Mouse (Mus musculus) limb, embryonic 11.5 days (tissue): ENCODE results near the gene Eaf1. TPM values are rescaled to one million over a fixed set of nuclear protein-coding genes. Genes with fewer than 3 reads are reported as not detected.

Source experiments
- ATAC-seq: fragments of 200-750 bp; cut with Nextera tagmentation; 2 replicates; pipeline ENCODE4 v1.8.0; 2017; ENCODE audit warnings: low read depth; ENCODE audit not compliant: insufficient number of reproducible peaks, low FRiP score, low TSS enrichment
- DNase-seq: peaks from one replicate; pipeline ENCODE4 v3.0.0-alpha.2; 2015; ENCODE audit warnings: low spot score
- H3K27ac ChIP-seq: fragments of 300-500 bp; sonication (generic); replicated peaks from 2 replicates; pipeline ENCODE4 v1.5.1; 2014; ENCODE audit warnings: low read depth, mild to moderate bottlenecking, low read length
- H3K27me3 ChIP-seq: fragments of 300-500 bp; sonication (generic); 2 replicates; pipeline ENCODE4 v1.6.1; 2014; ENCODE audit warnings: mild to moderate bottlenecking, low read length, mixed read lengths; ENCODE audit not compliant: control insufficient read depth, insufficient read depth
- H3K36me3 ChIP-seq: fragments of 300-500 bp; sonication (generic); 2 replicates; pipeline ENCODE4 v1.6.1; 2014; ENCODE audit warnings: mild to moderate bottlenecking, low read length, moderate library complexity, mixed read lengths; ENCODE audit not compliant: control insufficient read depth, insufficient read depth
- H3K4me1 ChIP-seq: fragments of 300-500 bp; sonication (generic); 2 replicates; pipeline ENCODE4 v1.6.1; 2014; ENCODE audit warnings: low read length, mixed read lengths; ENCODE audit not compliant: control insufficient read depth, insufficient read depth
- H3K4me2 ChIP-seq: fragments of 300-500 bp; sonication (generic); 2 replicates; pipeline ENCODE4 v1.6.1; 2014; ENCODE audit warnings: low read depth, mild to moderate bottlenecking, moderate library complexity; ENCODE audit not compliant: severe bottlenecking
- H3K4me3 ChIP-seq: fragments of 300-500 bp; sonication (generic); 2 replicates; pipeline ENCODE4 v1.5.1; 2014; ENCODE audit warnings: low read depth, low read length
- H3K9ac ChIP-seq: fragments of 300-500 bp; sonication (generic); 2 replicates; pipeline ENCODE4 v1.6.1; 2014; ENCODE audit warnings: mild to moderate bottlenecking, low read length
- H3K9me3 ChIP-seq: fragments of 300-500 bp; sonication (generic); 2 replicates; pipeline ENCODE4 v1.6.1; 2016; ENCODE audit warnings: low read length; ENCODE audit not compliant: control insufficient read depth
- WGBS: fragments of 180-500 bp; shearing (Covaris S2); extraction: QIAGEN DNeasy Blood & Tissue Kit; methylation state at CpG from one replicate; pipeline ENCODE4 v1.1.7; 2014; 5-methylcytosine and 5-hydroxymethylcytosine counted together
- polyA plus RNA-seq: library from polyadenylated mRNA; unstranded; fragments of >200 nt; fragmentation: Nextera tagmentation; extraction: Ambion mirVana; gene quantifications from 2 replicates; pipeline ENCODE4 v1.2.1, GENCODE M21; 2014

Gene Eaf1
- polyA plus RNA-seq, 1 experiment from 2014 or later = 29.3 TPM

DNA sequence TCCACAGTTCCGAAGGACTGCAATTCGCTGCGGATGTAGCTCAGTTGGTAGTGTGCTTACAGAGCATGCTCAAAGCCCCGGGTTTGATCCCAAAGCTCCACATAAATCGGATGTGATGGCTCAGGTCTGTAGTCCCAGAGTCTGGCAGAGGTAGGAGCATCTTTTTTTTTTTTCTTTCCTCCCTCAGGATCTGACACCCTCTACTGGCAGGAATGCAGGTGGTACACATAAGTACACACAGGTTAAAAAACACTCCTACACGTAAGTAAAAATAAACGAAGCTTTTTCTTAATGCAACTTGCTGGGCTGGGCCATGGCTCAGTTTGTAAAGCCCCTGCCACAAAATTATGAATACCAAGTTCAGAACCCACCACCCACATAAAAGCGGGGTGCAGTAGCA lies 30.0 kb upstream of the Eaf1 start:
- Histone ChIP-seq H3K27ac (no peak overlapping the region), H3K4me1 (no peaks in the 10 kb centered on the region), H3K9ac (no peak overlapping the region), H3K4me3 (no peak overlapping the region), H3K27me3 (no peaks in the 10 kb centered on the region), H3K4me2 (no peak overlapping the region), H3K9me3 (no peaks in the 10 kb centered on the region), H3K36me3 (no peaks in the 10 kb centered on the region)
- ATAC-seq (no peak), DNase-seq (peak; percentile 37)
- WGBS = 55% methylated on average over 8 of the region's 8 CpGs

DNA sequence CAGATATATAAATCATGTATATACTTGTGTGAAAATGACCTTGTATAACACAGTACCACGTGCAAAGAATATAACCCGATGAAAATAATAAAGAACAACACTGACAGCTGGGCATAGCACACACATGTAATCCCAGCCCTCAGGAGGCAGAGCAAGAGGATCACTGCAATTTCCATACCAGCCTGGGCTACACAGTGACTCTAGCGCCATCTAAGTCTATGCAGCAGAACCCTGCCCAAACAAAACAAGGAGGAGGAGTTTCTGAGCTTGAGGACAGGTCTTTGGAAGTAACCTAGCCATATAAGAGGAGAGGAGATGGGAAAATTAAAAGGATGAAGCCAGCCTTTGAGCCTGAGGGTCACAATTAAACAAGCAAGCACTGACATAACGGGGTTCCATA lies 24.5 kb upstream of the Eaf1 start:
- H3K27ac ChIP-seq = no peak overlapping the region
- H3K27me3 ChIP-seq = no peaks in the 10 kb centered on the region
- ATAC-seq (no peak), DNase-seq (no peak)
- no peaks in the 10 kb centered on the region for H3K36me3 ChIP-seq
- no peak overlapping the region for H3K4me2 ChIP-seq
- 56% methylated on average over 4 of the region's 4 CpGs for WGBS
- no peak overlapping the region for H3K9ac ChIP-seq
- no peaks in the 10 kb centered on the region for H3K9me3 ChIP-seq
- no peak overlapping the region for H3K4me3 ChIP-seq
- H3K4me1 ChIP-seq = no peaks in the 10 kb centered on the region

DNA sequence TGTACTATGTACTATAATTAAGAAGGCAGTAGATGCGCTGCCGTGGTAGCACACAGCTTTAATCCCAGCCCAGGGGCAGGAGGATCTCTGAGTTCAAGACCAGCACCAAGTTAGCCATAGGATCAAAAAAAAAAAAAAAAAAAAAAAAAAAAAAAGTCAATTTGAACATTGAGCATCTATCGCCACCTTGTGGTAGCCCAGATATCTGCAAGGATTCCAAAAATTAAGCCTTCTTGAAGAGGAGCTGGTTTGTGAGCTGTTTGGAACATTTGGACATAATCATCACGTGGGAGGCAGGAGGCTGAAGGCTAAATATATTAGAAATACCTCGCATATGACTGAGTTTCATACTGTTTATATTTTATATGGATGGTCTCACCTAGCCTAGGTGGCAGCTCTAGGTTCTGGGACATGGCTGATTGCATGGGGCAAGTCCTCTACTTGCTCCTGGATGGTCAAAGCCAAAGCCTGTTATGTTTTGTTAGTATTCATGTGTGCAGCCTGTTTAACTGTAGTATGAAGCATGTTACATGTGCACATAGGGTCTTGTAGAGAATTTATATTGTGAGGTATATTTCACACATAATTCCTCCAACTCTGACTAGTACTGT lies 21.6 kb upstream of the Eaf1 start:
- Histone ChIP-seq H3K9me3 (no peaks in the 10 kb centered on the region), H3K27me3 (no peaks in the 10 kb centered on the region), H3K27ac (no peak overlapping the region), H3K4me2 (no peak overlapping the region), H3K4me1 (no peaks in the 10 kb centered on the region), H3K36me3 (no peaks in the 10 kb centered on the region), H3K4me3 (no peak overlapping the region), H3K9ac (no peak overlapping the region)
- ATAC-seq (no peak), DNase-seq (peak; percentile 76)
- 10% methylated on average over 5 of the region's 5 CpGs for WGBS

DNA sequence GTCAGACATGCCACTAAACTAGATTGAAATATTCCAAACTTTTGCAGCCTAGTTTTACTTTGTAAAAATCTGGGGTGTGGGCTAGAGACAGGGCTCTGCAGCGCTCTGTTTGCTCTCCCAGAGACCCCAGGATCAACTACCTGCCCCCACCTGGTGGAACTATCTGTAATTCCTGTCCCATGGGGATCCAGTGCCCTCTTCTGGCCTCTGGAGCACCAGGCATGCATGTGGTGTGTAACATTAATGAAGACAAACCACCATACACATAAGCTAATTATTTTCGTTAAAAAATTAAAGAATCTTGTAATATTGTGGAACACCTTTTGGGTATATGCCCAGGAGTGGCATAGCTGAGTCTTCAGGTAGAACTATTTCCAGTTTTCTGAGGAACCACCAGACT lies 20.9 kb upstream of the Eaf1 start:
- Histone ChIP-seq H3K4me1 (no peaks in the 10 kb centered on the region), H3K9ac (no peak overlapping the region), H3K27ac (no peak overlapping the region), H3K4me3 (no peak overlapping the region), H3K27me3 (no peaks in the 10 kb centered on the region), H3K4me2 (no peak overlapping the region), H3K9me3 (no peaks in the 10 kb centered on the region), H3K36me3 (0 out of 2 replicates have a peak, but pooled peaks cover 2% of the 10 kb centered on the region)
- ATAC-seq (no peak), DNase-seq (no peak)
- 78% methylated on average over 2 of the region's 2 CpGs for WGBS

DNA sequence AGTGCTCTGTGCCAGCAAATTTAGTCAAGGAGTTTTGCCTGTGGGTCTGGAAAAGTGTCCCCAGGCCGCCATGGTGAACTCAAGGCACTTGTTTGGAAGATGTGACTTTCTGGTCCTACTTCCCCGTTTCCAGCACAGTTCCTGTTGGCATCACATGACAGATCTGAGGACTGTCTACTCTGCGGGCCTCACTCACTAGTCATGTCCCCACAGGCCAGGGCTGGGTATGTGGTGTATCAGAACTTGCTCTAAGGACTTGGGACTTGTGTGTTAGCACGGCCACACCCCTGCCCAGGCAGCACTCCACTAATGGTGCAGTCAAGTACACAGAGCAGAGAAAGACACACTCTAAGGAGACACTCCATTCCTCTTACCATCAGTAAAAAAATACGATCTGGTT lies 11.8 kb upstream of the Eaf1 start:
- Histone ChIP-seq H3K4me1 (no peaks in the 10 kb centered on the region), H3K4me2 (no peak overlapping the region), H3K4me3 (no peak overlapping the region), H3K27ac (no peak overlapping the region), H3K9ac (no peak overlapping the region), H3K36me3 (peaks cover 31% of the 10 kb centered on the region), H3K9me3 (no peaks in the 10 kb centered on the region), H3K27me3 (no peaks in the 10 kb centered on the region)
- DNase-seq (no peak), ATAC-seq (no peak)
- 90% methylated on average over 5 of the region's 5 CpGs for WGBS

DNA sequence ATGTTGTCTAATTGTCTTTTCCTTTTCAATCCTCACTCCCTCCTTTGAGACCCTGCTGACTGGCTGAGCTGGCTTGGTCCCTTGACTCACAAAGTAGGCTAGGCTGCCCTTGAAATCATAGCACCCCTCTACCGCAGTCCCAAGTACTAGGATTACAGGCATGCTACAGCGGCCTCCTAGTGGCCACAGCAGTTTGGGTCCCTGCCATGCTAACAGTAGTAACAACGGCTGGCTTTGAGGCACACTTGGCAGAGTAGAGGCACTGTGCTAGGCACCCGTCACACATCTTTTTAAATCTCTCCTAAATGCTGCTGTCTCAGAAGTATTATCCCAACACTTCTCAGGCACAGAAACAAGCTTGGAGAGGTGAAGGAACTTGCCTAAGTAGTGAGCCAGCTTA lies 7.7 kb upstream of the Eaf1 start:
- WGBS = 83% methylated on average over 4 of the region's 4 CpGs
- Histone ChIP-seq H3K36me3 (peaks cover 34% of the 10 kb centered on the region), H3K4me3 (no peak overlapping the region), H3K4me2 (no peak overlapping the region), H3K9me3 (no peaks in the 10 kb centered on the region), H3K4me1 (no peaks in the 10 kb centered on the region), H3K9ac (no peak overlapping the region), H3K27ac (no peak overlapping the region), H3K27me3 (no peaks in the 10 kb centered on the region)
- ATAC-seq = no peak
- DNase-seq = no peak

DNA sequence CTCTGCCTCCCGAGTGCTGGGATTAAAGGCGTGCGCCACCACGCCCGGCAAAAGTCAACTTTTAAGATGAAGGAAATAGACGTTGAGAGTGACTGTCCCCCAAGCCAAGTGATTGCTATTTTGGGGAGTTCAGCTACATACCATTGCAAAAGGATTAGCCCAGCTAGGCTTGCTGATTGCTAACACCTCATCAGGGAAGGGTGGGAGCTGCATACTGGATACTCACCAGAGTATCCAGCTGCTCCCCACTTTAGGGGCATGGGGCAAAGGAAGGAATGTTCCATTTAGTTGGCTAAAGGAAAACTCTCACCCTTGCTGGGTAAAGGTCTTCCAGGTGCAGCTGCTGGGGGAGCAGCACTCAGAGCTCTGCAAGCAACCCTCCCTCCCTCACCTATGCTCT lies 6.1 kb upstream of the Eaf1 start:
- H3K27ac ChIP-seq = no peak overlapping the region
- 93% methylated on average over 6 of the region's 6 CpGs for WGBS
- peaks cover 35% of the 10 kb centered on the region for H3K36me3 ChIP-seq
- H3K27me3 ChIP-seq = no peaks in the 10 kb centered on the region
- no peak overlapping the region for H3K4me3 ChIP-seq
- DNase-seq (no peak), ATAC-seq (no peak)
- no peaks in the 10 kb centered on the region for H3K9me3 ChIP-seq
- no peaks in the 10 kb centered on the region for H3K4me1 ChIP-seq
- no peak overlapping the region for H3K9ac ChIP-seq
- no peak overlapping the region for H3K4me2 ChIP-seq

DNA sequence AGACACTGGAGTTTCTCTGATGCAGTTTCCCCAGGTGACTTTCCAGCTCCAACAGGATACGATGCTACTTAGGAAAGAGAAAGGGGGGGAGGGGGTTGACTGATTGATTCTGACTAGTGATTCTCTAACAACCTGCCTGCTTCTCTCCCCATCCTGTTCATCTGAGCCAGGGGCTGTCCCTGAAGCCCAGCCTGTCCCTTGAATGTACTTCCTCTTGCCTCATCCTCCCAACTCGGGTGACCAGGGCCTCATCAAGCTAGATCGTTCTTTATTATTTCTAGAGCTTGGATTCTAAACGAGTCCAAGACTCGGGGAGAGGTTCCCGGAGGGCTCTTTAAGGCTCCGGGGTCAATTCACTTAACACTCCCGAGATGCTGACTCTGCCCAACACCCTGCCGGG lies 298 bp upstream of the Eaf1 start:
- no peak overlapping the region for H3K27ac ChIP-seq
- no peaks in the 10 kb centered on the region for H3K27me3 ChIP-seq
- H3K9ac ChIP-seq = peak overlapping the region; percentile 90
- 33% methylated on average over 9 of the region's 9 CpGs for WGBS
- H3K4me2 ChIP-seq = peak overlapping the region; percentile 66
- H3K4me1 ChIP-seq = peaks cover 8% of the 10 kb centered on the region
- DNase-seq (no peak), ATAC-seq (no peak)
- no peaks in the 10 kb centered on the region for H3K9me3 ChIP-seq
- H3K36me3 ChIP-seq = peaks cover 15% of the 10 kb centered on the region
- peak overlapping the region; percentile 89 for H3K4me3 ChIP-seq

DNA sequence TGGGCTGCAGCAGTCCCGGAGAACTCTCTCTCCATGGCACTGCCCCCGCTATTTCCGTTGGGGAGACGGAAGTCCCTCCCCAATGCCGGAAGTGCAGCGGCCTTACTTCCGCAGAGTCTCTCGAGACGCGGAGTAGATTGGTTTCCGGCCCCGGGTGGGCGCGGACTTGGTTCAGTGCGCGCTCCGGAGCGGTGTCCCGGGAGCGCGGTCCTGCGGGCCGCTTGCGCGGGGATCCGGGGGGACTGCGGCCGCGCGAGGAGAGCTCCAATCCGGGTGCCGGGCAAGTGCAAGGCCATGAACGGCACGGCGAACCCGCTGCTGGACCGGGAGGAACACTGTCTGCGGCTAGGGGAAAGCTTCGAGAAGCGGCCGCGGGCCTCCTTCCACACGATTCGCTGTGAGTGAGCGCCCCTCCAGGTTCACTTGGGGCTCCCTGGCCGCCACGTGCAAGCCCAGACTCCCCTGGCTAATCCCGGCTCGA lies 816 bp downstream of the Eaf1 start, which contains the start of gene Mettl6:
Gene Mettl6, minus strand, starts transcription at position 66 of the 481 bp plus-strand sequence.
- peak within 1 kb of the TSS; percentile 89 for H3K4me3 ChIP-seq
- peak within 1 kb of the TSS; percentile 66 for H3K4me2 ChIP-seq
- no peaks in the 10 kb centered on the region for H3K9me3 ChIP-seq
- peak within 1 kb of the TSS; percentile 90 for H3K9ac ChIP-seq
- H3K27me3 ChIP-seq = no peaks in the 10 kb centered on the region
- peak; percentile 92 for ATAC-seq
- DNase-seq = peak; percentile 92
- H3K27ac ChIP-seq = peak within 1 kb of the TSS; percentile 74
- H3K36me3 ChIP-seq = peaks cover 10% of the 10 kb centered on the region
- under 1% methylated on average over 49 of the region's 49 CpGs for WGBS
- H3K4me1 ChIP-seq = peaks cover 8% of the 10 kb centered on the region
